Mouse (Mus musculus) layer of hippocampus, adult 18-20 months (tissue): ENCODE results near the gene Fut11. TPM values are rescaled to one million over a fixed set of nuclear protein-coding genes. Genes with fewer than 3 reads are reported as not detected.

ENCODE experiments used
- microRNA-seq, 2 experiments: library from miRNA; unstranded; fragments of <30 nt; microRNA quantifications; one replicate each; pipeline ENCODE4 v1.2.0; 2021
- total RNA-seq, 2 experiments: library from RNA; stranded (reverse); gene quantifications; 2 replicates each; pipeline ENCODE4 v1.2.3; 2021

Fut11 gene
- total RNA-seq, 2 experiments from 2014 or later: 14.5 to 14.7 TPM

Small RNA genes within 50 kb of the gene (microRNA-seq; reads per million reads assigned to microRNA genes)
- 0.98 to 0.99 reads per million in 2 experiments for gene Mir6946

Other genes with a start within 250 kb of the Fut11 start
- gene Cfap70, start 242.7 kb upstream of the Fut11 start, total RNA-seq: 1 to 10 TPM; 1.4 to 1.9 TPM
- 10 to 100 TPM; 74.3 to 74.7 TPM for gene Anxa7, start 214.8 kb upstream of the Fut11 start, total RNA-seq
- gene Mss51, start 198.1 kb upstream of the Fut11 start, total RNA-seq: 1 to 10 TPM in 1 of 2 experiments, under 1 TPM in 1; 0.40 to 1.1 TPM
- gene Ppp3cb, start 148.4 kb upstream of the Fut11 start, total RNA-seq: 100 to 1,000 TPM; 287 to 305 TPM
- 10 to 100 TPM; 58.7 to 59.4 TPM for gene Usp54, start 53.9 kb upstream of the Fut11 start, total RNA-seq
- not detected for gene Myoz1, start 38.4 kb upstream of the Fut11 start, total RNA-seq
- under 1 TPM; 0.12 to 0.13 TPM for gene Synpo2l, start 26.6 kb upstream of the Fut11 start, total RNA-seq
- gene Sec24c, start 20.7 kb upstream of the Fut11 start, total RNA-seq: 100 to 1,000 TPM in 1 of 2 experiments, 10 to 100 TPM in 1; 97.2 to 109 TPM
- gene Chchd1, start 8.0 kb downstream of the Fut11 start, total RNA-seq: 10 to 100 TPM; 53.1 to 53.3 TPM
- 100 to 1,000 TPM; 165 to 186 TPM for gene Zswim8, start 12.6 kb downstream of the Fut11 start, total RNA-seq
- 10 to 100 TPM; 14.9 to 17.6 TPM for gene Ndst2, start 39.6 kb downstream of the Fut11 start, total RNA-seq
- 100 to 1,000 TPM; 225 to 233 TPM for gene Camk2g, start 99.1 kb downstream of the Fut11 start, total RNA-seq
- 1 to 10 TPM; 3.3 to 4.5 TPM for gene Plau, start 141.7 kb downstream of the Fut11 start, total RNA-seq
- gene Vcl, start 234.4 kb downstream of the Fut11 start, total RNA-seq: 10 to 100 TPM; 28.2 to 32.5 TPM